Mouse (Mus musculus) intestine, embryonic 15.5 days (tissue): ENCODE results near the gene Gm20917. TPM values are rescaled to one million over a fixed set of nuclear protein-coding genes. Genes with fewer than 3 reads are reported as not detected.
"Not testable (repeated sequence)": the region's sequence is repeated elsewhere in the genome, so short reads cannot be mapped to it uniquely, and the experiment has no call there.

Source experiments
- ATAC-seq: fragments of 200-750 bp; cut with Nextera tagmentation; 2 replicates; pipeline ENCODE4 v1.8.0; 2017; ENCODE audit warnings: moderate TSS enrichment, moderate library complexity
- H3K27ac ChIP-seq: fragments of 300-500 bp; sonication (generic); 2 replicates; pipeline ENCODE4 v1.5.1; 2015; ENCODE audit warnings: mild to moderate bottlenecking, inconsistent platforms
- H3K27me3 ChIP-seq: fragments of 300-500 bp; sonication (generic); replicated peaks from 2 replicates; pipeline ENCODE4 v1.6.1; 2015; ENCODE audit warnings: inconsistent platforms
- H3K36me3 ChIP-seq: fragments of 300-500 bp; sonication (generic); 2 replicates; pipeline ENCODE4 v1.6.1; 2015; ENCODE audit warnings: inconsistent platforms
- H3K4me1 ChIP-seq: fragments of 300-500 bp; sonication (generic); replicated peaks from 2 replicates; pipeline ENCODE4 v1.6.1; 2015; ENCODE audit warnings: inconsistent platforms
- H3K4me2 ChIP-seq: fragments of 300-500 bp; sonication (generic); replicated peaks from 2 replicates; pipeline ENCODE4 v1.6.1; 2015; ENCODE audit warnings: mild to moderate bottlenecking, inconsistent platforms
- H3K4me3 ChIP-seq: fragments of 300-500 bp; sonication (generic); replicated peaks from 2 replicates; pipeline ENCODE4 v1.5.1; 2015; ENCODE audit warnings: inconsistent platforms
- H3K9ac ChIP-seq: fragments of 300-500 bp; sonication (generic); 2 replicates; pipeline ENCODE4 v1.6.1; 2015; ENCODE audit warnings: inconsistent platforms
- H3K9me3 ChIP-seq: fragments of 300-500 bp; sonication (generic); 2 replicates; pipeline ENCODE4 v1.6.1; 2016; ENCODE audit warnings: inconsistent platforms
- WGBS: fragments of 180-500 bp; shearing (Covaris S2); methylation state at CpG from one replicate; pipeline ENCODE4 v1.1.7; 2015; 5-methylcytosine and 5-hydroxymethylcytosine counted together
- polyA plus RNA-seq: library from polyadenylated mRNA; unstranded; fragments of >200 nt; fragmentation: Nextera tagmentation; extraction: Ambion mirVana; gene quantifications from 2 replicates; pipeline ENCODE4 v1.2.1, GENCODE M21; 2015

The Gm20917 gene
- polyA plus RNA-seq: not detected in 2 replicates

DNA sequence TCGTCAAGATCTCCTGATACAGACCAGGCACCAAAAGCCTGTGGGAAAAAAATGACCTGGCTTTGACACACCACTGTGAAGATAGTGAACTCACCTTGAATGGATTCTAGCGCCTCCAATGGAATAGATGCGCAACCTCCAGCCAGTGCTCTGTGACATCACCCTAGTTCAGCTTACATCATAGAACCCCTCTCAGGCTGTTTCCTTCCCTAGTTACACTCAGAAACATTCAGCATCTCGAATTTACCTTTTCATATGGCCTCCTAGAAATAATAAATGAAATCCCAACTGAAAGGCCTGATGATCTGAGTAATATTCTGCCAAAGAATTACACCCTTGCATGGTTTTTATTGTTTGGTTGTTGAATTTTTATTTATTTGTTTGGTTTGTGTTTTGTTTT is at the start of gene Gm20917:
Gene Gm20917 (minus strand): TSS at position 101 of the 400 bp plus-strand sequence.
- not testable (repeated sequence) for H3K9ac ChIP-seq, ATAC-seq, H3K4me2 ChIP-seq, H3K27me3 ChIP-seq, H3K27ac ChIP-seq, H3K4me1 ChIP-seq, H3K9me3 ChIP-seq, H3K4me3 ChIP-seq, H3K36me3 ChIP-seq
- WGBS: no CpG with 5 or more reads among the region's 4 CpGs

Other genes starting within 250 kb of the Gm20917 start
- gene Gm20916, start 168.4 kb upstream of the Gm20917 start, polyA plus RNA-seq: not detected in 2 replicates